Mouse (Mus musculus) frontal cortex, postnatal 14 days (tissue): ENCODE measurements around the gene Cdc42bpg.

Source experiments
- DNase-seq, 2 experiments: peaks; one replicate each; pipeline ENCODE4 v3.0.0; 2022; ENCODE audit warnings: low spot score in 2 of 2

Cdc42bpg gene

GRCm38 (mm10) chr19:6348717-6349116 is 42.5 kb downstream of the Cdc42bpg start:
- no peak for DNase-seq

- DNase-seq: no peak
Observed at GRCm38 (mm10) chr19:6349215-6349983, 43.1 kb downstream of the Cdc42bpg start.

GRCm38 (mm10) chr19:6351431-6352106 is 45.3 kb downstream of the Cdc42bpg start:
- no peak for DNase-seq

DNA sequence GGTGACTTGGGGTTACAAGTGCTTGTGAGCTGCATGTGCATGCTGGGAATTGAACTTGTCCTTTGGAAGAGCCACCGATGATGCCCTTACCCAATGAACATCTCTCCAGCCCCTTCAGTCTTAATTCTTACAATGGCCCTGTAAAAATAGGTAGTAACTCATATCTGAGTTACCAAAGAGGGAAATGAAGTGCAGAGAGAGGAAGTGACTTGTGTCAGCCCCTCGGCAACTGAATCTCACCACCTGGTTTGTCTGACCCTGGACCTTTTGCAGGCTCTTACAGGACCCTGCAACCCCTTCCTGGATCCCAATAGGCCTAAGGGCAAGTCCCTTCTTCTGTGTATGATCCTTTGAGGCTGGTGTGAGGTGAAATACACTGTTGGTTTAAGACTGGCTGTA is 45.9 kb downstream of the Cdc42bpg start:
- DNase-seq: no peak

DNA sequence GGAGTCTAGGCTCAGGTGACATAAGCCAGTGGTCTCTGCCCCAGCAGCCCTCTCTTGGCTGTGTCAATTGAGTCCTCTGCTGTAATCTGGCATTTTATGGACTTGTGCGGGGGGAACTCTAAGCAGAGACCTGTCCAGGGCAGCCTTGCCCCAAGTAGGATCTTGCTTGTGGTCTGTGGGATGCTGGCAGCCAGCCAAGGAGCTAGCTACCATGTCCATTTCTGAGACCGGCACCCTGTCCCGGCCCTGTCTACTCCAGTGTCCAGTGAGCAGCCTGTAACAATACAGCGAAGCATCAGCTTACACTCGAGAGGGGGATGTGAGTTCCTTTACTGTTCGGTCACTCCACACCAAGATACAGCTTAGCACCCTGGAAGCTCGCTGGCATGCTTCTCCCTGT is 47.8 kb downstream of the Cdc42bpg start:
- DNase-seq: no peak

GRCm38 (mm10) chr19:6361291-6361690 is 55.0 kb downstream of the Cdc42bpg start:
- DNase-seq: no peak

DNA sequence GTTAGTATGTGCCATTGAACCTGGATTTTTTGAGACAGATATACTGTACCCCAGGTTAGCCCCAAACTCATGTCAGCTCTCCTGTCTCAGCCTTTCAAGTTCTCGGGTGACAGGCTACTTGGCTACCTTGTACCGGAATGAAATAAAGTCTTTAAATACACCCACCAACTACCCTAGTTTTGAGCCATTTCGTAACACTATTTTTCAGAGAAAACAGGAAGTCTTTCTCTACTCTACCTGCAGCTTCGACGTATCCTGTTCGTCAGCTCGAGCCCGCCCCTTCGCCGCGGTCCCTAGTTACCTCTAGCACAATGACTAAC is 56.8 kb downstream of the Cdc42bpg start:
- DNase-seq: no peak

DNA sequence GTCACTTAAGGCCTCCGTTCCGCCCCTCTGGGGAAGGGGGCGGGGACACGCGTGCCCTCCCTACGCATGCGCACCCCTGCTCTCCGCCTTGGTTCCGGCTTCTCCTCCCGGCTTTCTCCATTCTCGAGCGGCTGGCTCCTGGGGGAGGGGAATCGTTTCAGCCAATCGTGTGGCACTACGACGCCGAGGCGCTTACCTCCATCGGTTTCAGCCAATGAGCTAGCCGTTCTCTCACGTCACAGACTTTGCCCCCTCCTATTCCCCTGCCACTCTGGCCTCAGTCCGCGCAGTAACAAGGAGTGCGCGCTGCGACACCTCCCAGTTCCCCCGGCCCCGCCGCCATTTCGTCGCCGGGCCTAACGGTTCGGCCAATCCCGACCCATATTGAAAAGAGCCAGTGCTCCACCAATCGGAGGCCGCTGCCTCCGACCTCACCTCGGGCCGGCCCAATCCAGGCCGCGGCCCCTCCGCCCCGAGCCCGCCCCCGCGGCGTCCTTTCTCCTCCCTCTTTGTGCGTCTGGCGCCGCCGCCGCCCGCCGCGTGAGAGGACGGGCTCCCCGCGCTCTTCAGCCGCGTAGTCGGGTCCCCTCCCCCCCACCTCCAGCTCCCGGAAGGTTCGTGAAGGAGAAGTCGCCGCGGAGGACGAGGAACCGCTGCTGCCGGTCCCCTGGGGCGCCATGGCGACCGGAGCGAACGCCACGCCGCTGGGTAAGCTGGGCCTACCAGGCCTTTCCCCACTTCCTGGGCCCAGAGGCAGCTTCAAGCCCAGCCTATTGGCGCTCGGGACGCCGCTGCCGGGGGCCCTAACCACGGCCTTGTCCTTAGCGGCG is 57.4 kb downstream of the Cdc42bpg start, which contains the start of gene Sf1:
Sf1 (plus strand) TSS at position 280 of the 830 bp plus-strand sequence.
- peak; percentile 100 for DNase-seq

DNA sequence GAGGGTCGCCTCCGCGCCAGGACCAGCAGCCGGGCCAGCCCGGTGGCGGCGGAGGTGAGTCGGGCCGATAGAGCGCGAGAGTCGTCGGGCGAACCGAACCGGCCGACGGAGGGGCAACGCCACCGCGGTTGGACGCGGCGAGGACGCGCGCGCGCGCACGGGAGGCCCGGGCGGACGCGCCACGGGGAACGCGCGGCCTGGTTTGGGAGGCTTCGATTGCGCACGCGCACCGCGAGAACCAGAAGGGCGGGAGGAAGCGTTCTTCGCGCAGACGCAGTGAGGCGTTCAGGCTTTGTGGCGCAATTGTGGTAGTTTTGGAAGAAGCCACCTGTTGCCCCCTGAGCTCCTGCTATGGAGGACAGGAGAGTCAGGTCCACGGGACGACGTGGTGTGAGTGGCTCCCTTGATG is 58.1 kb downstream of the Cdc42bpg start:
- peak; percentile 84 to 86 for DNase-seq

- no peak for DNase-seq
Observed at GRCm38 (mm10) chr19:6364842-6365241, 58.6 kb downstream of the Cdc42bpg start.

- no peak for DNase-seq
Observed at GRCm38 (mm10) chr19:6370175-6370574, 63.9 kb downstream of the Cdc42bpg start.

DNA sequence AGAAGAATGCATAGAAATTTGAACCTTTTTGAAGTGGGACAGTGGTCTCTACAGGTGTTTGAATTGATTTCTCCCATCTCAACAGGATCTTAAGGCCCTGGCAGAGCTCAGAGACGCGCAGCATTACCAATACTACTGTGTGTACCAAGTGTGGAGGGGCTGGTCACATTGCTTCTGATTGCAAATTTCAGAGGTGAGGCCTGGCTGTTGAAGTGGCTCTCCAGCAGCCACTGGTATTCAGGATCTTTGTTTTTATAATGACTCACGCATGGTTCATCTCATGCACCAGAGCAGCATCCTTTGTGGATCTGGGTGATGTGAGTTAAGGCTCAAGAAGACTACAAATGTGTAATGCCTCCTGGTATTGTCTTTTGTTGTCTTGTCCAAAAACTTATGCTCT is 66.2 kb downstream of the Cdc42bpg start:
- DNase-seq: no peak

GRCm38 (mm10) chr19:6373539-6374400 is 67.5 kb downstream of the Cdc42bpg start:
- peak; percentile 58 to 73 for DNase-seq

GRCm38 (mm10) chr19:6374571-6374970 is 68.3 kb downstream of the Cdc42bpg start:
- DNase-seq: no peak
